Mouse (Mus musculus): ENCODE data around the gene Otos.

DNA sequence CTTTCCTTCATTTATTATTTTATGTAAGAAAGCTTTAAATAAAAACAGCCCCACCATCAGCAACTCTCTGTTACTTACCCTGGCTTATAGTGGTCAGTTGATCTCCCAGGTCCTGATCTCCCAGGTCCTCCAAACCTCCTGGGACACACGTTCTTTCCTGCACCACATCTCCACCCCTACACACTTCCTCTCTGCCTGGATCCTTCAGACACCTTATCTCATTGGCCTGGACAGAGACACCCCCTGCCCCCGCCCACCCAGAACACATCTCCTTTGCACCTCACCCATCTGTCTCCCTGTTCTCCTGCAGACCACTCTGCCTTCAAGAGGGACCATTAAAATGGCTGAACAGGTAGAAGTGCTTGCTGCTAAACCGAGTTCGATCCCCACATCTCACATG, 1.6 kb downstream of the Otos start:
- TF ChIP-seq ZC3H11A (IDR thresholded peaks at IDR 0.05; ENCODE audit: borderline replicate concordance, low read depth, low read length): no peak
- no peak for TF ChIP-seq CHD2 (IDR thresholded peaks at IDR 0.05; ENCODE audit: low read depth, low read length)
- no peak for TF ChIP-seq HCFC1 (IDR thresholded peaks at IDR 0.05; ENCODE audit: borderline replicate concordance, insufficient read depth, low read length)
- TF ChIP-seq MAFK (IDR thresholded peaks at IDR 0.05; ENCODE audit: insufficient read depth, low read depth, low read length): no peak
- TF ChIP-seq ZNF384 (IDR thresholded peaks at IDR 0.05; ENCODE audit: low read depth, low read length): no peak
